Mouse (Mus musculus) small intestine, adult 2 months (tissue): ENCODE results near the gene Ccdc138.

Experiments
- CTCF ChIP-seq: fragments of 200-500 bp; IDR thresholded peaks from 2 replicates; pipeline ENCODE4 v1.5.1; 2012; ENCODE audit warnings: low read depth, mild to moderate bottlenecking, control low read depth, inconsistent platforms, low read length, moderate library complexity, mixed read lengths; ENCODE audit not compliant: insufficient replicate concordance, insufficient read length; ENCODE audit errors: extremely low read depth
- POLR2A ChIP-seq: fragments of 200-500 bp; IDR thresholded peaks from 2 replicates; pipeline ENCODE4 v1.6.1; 2012; ENCODE audit warnings: low read depth, mild to moderate bottlenecking, control low read depth, inconsistent platforms, low read length, moderate library complexity

GRCm38 (mm10) chr10:58477086-58477755, 20.5 kb upstream of the Ccdc138 start:
- TF ChIP-seq CTCF (no peak), POLR2A (no peak)
